Mouse (Mus musculus): Measurements from ENCODE around the gene Ugt2b37. TPM values are rescaled to one million over a fixed set of nuclear protein-coding genes. Genes with fewer than 3 reads are reported as not detected.
"Not testable (repeated sequence)": the region's sequence is repeated elsewhere in the genome, so short reads cannot be mapped to it uniquely, and the experiment has no call there.

Gene Ugt2b37
- total RNA-seq (2021): not detected
- long read RNA-seq, experiment 1: 0 reads
- long read RNA-seq, experiment 2: 0 reads

DNA sequence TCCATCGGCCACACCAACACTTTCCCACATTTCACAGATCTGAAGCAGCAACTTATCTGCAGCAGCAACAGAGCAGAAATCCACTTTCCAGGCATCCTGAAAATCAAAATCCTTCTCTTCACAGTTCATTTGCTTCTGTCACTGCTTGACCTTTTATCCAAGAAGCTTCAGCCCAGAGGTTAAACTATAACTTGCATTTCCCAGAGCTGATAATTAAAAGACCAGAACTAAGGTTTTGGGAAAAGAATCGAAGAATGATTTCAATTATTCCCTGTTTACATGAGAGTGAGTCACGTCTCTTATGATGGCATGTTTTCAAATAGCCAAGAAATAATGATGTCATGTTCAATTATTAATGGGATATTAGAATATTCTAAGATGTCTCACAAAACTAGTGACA, at the start of gene Ugt2b37:
TSS of gene Ugt2b37 (minus strand) at position 129 of the 400 bp plus-strand sequence.
- intact Hi-C loops (cut with DNase I): not testable (repeated sequence)

GRCm38 (mm10) chr5:87286180-87286579, 31.6 kb upstream of the Ugt2b37 start:
- intact Hi-C loops (cut with DNase I); DNase-seq: not testable (repeated sequence)

More for the DNA sequence above, at the start of gene Ugt2b37:
- not testable (repeated sequence) for DNase-seq

DNA sequence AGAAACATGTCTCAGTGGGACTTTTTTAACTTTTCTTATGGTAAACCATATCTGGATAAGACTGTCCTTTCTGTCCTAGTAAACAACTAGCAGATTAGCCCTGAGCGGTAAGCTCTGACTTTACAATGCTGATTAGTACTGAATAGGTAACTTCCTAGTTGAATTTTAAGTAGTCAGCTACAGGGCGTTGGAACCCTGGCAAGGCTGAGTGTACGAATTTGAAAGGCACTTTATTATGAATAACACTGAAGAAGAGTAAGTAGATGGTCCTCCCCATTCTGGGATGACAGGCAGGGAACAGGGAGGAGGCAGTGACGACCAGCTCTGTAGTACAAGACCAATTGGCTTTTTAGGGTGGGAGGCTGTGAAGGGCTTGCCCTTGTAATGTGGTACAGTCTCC, 21.4 kb upstream of the Ugt2b37 start:
- intact Hi-C loops (cut with DNase I); DNase-seq: not testable (repeated sequence)

- DNase-seq: no peak
- intact Hi-C loops (cut with DNase I): no loop called here
Observed at GRCm38 (mm10) chr5:87275581-87275980, 21.0 kb upstream of the Ugt2b37 start.

DNA sequence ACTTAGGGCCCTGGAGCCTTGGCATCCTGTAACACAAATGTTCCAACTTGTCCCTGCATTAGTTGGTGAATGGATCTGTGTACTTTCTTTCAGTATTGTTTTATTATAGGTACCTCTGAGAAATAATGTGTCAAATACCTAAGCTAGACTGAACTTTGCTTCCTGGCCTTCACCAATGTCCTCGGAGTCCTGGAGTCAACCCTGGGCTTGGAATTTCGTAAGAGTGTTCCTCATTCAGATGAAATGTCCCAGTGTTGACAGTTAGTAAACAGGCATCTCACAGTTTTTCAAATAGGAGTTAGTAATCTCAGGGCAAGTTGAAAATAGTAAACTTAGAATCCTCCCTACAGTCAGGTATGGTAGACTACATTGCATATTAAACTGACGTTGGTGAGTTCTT, 1.2 kb upstream of the Ugt2b37 start:
- no peak for DNase-seq

GRCm38 (mm10) chr5:87242140-87242539, 12.5 kb downstream of the Ugt2b37 start:
- intact Hi-C loops (cut with DNase I): not testable (repeated sequence)

More for the DNA sequence above, 1.2 kb upstream of the Ugt2b37 start:
- intact Hi-C loops (cut with DNase I): no loop called here

DNA sequence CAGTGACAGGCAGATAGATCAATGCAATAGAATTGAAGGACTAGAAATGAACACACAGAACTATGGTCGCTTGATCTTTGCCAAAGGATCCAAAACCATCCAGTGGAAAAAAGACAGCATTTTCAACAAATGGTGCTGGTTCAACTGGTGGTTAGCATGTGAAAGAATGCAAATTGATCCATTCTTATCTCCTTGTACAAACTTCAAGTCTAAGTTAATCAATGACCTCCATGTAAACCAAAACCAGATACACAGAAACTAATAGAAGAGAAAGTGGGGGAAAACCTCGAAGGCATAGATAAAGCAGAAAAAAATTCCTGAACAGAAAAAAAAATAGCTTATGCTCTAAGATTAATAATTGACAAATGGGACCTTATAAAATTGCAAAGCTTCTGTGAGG, 58.2 kb downstream of the Ugt2b37 start:
- intact Hi-C loops (cut with DNase I); DNase-seq: not testable (repeated sequence)

More at GRCm38 (mm10) chr5:87242140-87242539, 12.5 kb downstream of the Ugt2b37 start:
- DNase-seq: not testable (repeated sequence)

Other genes starting within 250 kb of the Ugt2b37 start
- not detected for gene Ugt2b36, start 162.2 kb downstream of the Ugt2b37 start, total RNA-seq (2021)
- not detected for gene Ugt2b5, start 114.5 kb downstream of the Ugt2b37 start, total RNA-seq (2021)
- gene Ugt2a3, start 82.4 kb upstream of the Ugt2b37 start, total RNA-seq (2021): not detected
- not detected for gene Ugt2b38, start 169.4 kb upstream of the Ugt2b37 start, total RNA-seq (2021)
- not detected for gene Ugt2a2, start 227.5 kb upstream of the Ugt2b37 start, total RNA-seq (2021)
- not detected for gene Gm43638, start 232.0 kb upstream of the Ugt2b37 start, total RNA-seq (2021)
- not detected for gene Ugt2a1, start 236.1 kb upstream of the Ugt2b37 start, total RNA-seq (2021)

All from gastrocnemius, postnatal 36 days (tissue).